Mouse (Mus musculus) testis, adult 2 months (tissue): ENCODE data around the gene Hmcn1. TPM values are rescaled to one million over a fixed set of nuclear protein-coding genes. Genes with fewer than 3 reads are reported as not detected.

ENCODE experiments used
- H3K27ac ChIP-seq: fragments of 200-500 bp; 2 replicates; pipeline ENCODE4 v1.5.1; 2012; ENCODE audit warnings: low read depth, low read length; ENCODE audit not compliant: control insufficient read depth, insufficient read depth
- H3K27me3 ChIP-seq: fragments of 200-500 bp; 2 replicates; pipeline ENCODE4 v1.6.1; 2012; ENCODE audit warnings: mild to moderate bottlenecking, low read length, moderate library complexity; ENCODE audit not compliant: control insufficient read depth, insufficient read depth
- H3K36me3 ChIP-seq: fragments of 200-500 bp; 2 replicates; pipeline ENCODE4 v1.6.1; 2012; ENCODE audit warnings: mild to moderate bottlenecking, low read length; ENCODE audit not compliant: control insufficient read depth, insufficient read depth
- H3K4me1 ChIP-seq: fragments of 200-500 bp; 2 replicates; pipeline ENCODE4 v1.6.1; 2012; ENCODE audit warnings: low read length; ENCODE audit not compliant: control insufficient read depth, insufficient read depth
- H3K4me3 ChIP-seq: fragments of 200-500 bp; 2 replicates; pipeline ENCODE4 v1.5.1; 2012; ENCODE audit warnings: low read depth, mild to moderate bottlenecking, low read length, moderate library complexity, mixed read lengths; ENCODE audit not compliant: control insufficient read depth
- CTCF ChIP-seq: fragments of 200-500 bp; IDR thresholded peaks from 2 replicates; pipeline ENCODE4 v1.5.1; 2012; ENCODE audit warnings: low read depth, mild to moderate bottlenecking, inconsistent platforms, low read length, moderate library complexity; ENCODE audit not compliant: control insufficient read depth, insufficient read depth, insufficient replicate concordance
- POLR2A ChIP-seq: fragments of 200-500 bp; IDR thresholded peaks from 2 replicates; pipeline ENCODE4 v1.6.1; 2012; ENCODE audit warnings: low read depth, mild to moderate bottlenecking, inconsistent platforms, low read length, moderate library complexity; ENCODE audit not compliant: control insufficient read depth
- polyA plus RNA-seq: library from polyadenylated mRNA; depleted of rRNA; stranded (reverse); fragments of >200 nt; gene quantifications from 2 replicates; pipeline ENCODE4 v1.2.3, GENCODE M21; 2012

Hmcn1 gene
- polyA plus RNA-seq, 1 experiment, result 1.8 TPM

DNA sequence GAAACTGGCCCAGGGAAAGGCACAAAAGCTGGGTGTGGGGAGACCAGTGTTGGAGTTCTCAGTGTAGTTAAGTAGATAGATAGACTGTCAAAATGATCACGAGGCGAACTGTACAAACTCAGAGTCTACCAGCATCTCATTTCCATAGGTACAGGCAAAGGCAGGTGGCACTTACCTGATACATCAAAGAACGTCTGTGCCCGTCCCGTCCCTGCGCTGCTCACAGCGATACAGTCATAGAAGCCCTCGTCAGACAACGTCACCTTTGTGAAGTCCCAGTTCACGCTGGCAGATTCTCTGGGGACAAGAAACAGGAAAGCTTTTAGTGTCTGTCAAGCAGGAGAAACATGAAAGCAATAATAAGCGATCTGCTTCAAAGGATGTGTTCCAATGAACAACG is 190.6 kb downstream of the Hmcn1 start:
- H3K4me3 ChIP-seq, result no peak overlapping the region
- no peaks in the 10 kb centered on the region for H3K36me3 ChIP-seq
- TF ChIP-seq CTCF, result no peak
- no peak for TF ChIP-seq POLR2A
- H3K4me1 ChIP-seq, result no peaks in the 10 kb centered on the region
- H3K27me3 ChIP-seq, result no peaks in the 10 kb centered on the region
- no peak overlapping the region for H3K27ac ChIP-seq

DNA sequence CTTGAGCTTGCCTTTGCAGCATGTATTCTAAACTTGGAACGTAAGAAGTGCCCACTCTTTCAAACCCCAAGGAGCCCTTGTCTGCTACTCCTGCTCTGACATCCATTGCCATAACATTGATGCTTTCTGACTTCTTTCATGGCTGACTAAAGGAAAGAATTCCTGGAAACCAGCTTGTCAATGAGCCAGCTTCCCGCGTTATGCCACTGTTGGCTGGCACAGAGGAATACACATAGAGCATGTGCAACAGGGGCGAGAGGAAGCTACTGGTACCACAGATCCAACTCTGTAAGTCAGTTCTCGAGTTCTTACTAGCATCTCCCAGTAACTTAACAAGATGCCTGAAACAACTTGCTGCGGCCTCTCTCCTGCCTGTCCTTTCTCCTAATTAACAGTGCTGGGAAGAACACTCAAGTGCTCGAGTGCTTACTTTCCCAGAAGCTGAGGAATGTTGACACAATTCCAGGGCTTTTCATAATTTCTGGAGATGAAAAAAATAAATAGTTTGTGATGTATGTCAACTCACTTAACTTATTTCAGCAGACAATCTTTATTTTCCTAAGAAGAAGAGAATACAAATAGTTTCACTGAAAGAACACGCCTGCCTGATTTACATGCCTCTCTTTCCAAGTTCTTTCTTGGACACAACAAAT is 192.5 kb downstream of the Hmcn1 start:
- H3K27ac ChIP-seq, result no peak overlapping the region
- no peak overlapping the region for H3K4me3 ChIP-seq
- H3K27me3 ChIP-seq, result no peaks in the 10 kb centered on the region
- no peaks in the 10 kb centered on the region for H3K36me3 ChIP-seq
- TF ChIP-seq POLR2A, result no peak
- no peak for TF ChIP-seq CTCF
- no peaks in the 10 kb centered on the region for H3K4me1 ChIP-seq

DNA sequence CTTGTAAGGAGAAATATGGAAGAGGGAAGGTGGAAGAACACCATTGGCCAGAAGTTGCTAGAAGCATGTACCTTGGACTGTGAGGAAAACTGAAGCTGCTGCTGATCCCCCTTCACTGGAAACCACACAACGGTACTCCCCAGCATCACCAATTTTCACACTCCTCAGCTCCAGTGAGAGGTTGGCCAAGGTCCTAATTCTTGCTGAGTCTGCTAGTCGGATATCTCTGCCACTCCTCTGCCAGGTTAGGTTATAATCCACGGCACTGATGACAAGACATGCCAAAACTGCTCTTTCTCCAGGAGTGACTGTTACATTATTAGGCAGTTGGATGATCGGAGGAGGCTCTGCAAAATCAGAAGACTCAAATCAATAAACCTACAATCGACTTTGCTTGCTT is 194.6 kb downstream of the Hmcn1 start:
- H3K27ac ChIP-seq, result no peak overlapping the region
- no peaks in the 10 kb centered on the region for H3K36me3 ChIP-seq
- TF ChIP-seq POLR2A (no peak), CTCF (no peak)
- H3K4me3 ChIP-seq, result no peak overlapping the region
- no peaks in the 10 kb centered on the region for H3K27me3 ChIP-seq
- H3K4me1 ChIP-seq, result no peaks in the 10 kb centered on the region

DNA sequence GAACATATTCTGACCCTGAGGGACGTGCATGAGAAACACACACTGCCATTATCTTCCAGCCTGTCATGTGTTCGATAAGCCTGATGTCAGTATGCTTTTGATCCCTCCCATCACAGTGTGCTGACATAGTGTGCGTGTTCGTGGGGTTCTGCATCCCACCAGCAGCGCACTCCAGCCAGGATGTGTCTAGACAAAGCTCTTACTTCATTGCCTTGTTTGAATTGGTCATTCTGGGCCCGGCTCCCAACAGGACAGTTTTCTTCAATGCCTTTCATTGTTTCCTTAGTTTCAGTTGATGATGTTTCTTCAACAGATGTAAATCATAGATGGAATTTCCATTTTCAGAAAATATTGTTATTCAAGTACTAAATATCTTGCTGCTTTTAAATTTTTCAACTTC is 206.5 kb downstream of the Hmcn1 start:
- no peak overlapping the region for H3K4me3 ChIP-seq
- TF ChIP-seq POLR2A, result no peak
- no peak for TF ChIP-seq CTCF
- no peaks in the 10 kb centered on the region for H3K36me3 ChIP-seq
- no peak overlapping the region for H3K27ac ChIP-seq
- H3K4me1 ChIP-seq, result no peaks in the 10 kb centered on the region
- H3K27me3 ChIP-seq, result no peaks in the 10 kb centered on the region

DNA sequence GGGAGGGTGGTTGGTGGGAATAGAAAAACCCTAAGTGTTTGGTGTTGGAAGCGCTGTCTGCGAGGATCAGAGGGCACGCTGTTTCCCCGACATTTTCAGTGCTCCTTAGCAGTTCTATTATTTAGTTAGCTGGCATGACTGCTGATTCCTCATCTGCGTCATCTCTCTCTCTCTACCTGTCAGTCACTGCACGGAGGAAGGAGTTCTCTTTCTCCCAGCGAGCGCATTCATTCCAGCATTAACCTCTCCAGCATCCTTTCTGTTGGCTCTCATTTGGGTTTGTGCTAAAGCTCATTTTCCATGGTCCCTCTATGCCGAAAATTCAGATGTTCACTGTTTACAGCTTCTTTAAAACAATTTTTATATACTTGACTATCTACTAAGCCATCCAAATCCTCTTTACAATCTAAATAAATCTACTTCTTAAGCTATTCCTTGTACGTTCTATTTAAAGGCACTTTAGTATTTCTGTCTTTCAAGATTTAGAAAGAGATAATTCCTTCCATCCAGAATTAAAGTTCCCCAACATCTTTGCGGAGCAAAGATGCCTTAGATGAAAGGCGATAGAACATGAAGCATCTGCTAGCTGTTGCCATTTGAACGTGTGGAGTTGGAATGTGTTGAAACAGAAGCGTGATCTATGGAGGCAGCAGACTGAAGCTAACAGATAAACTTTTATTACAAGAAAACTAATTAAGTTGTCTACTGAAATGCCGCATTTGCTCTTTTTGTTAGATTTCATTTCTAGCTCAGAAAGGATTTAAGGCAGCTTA is 210.0 kb downstream of the Hmcn1 start:
- Histone ChIP-seq H3K4me1 (no peaks in the 10 kb centered on the region), H3K36me3 (no peaks in the 10 kb centered on the region), H3K27ac (no peak overlapping the region), H3K4me3 (no peak overlapping the region), H3K27me3 (no peaks in the 10 kb centered on the region)
- no peak for TF ChIP-seq POLR2A
- TF ChIP-seq CTCF, result no peak

DNA sequence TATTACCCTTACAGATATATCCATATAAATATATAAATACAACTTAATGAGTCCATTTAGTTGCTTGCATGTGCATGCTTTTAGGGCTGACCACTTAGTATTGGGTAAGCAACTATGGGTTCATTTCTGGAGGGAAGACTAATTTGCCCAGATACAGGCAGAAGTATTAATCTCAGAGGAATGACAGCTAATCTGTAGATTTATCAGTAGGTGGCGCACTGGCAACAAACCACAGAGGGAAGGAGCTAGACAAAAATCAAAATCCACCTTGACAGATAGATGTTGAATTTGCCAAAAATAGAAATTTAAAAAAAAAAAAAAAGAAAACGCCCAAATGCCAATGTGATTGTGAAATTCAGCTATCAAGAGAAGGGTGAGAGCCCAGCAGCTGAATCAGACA is 213.3 kb downstream of the Hmcn1 start:
- Histone ChIP-seq H3K36me3 (no peaks in the 10 kb centered on the region), H3K4me1 (no peaks in the 10 kb centered on the region), H3K4me3 (no peak overlapping the region), H3K27me3 (no peaks in the 10 kb centered on the region), H3K27ac (no peak overlapping the region)
- TF ChIP-seq CTCF (no peak), POLR2A (no peak)

DNA sequence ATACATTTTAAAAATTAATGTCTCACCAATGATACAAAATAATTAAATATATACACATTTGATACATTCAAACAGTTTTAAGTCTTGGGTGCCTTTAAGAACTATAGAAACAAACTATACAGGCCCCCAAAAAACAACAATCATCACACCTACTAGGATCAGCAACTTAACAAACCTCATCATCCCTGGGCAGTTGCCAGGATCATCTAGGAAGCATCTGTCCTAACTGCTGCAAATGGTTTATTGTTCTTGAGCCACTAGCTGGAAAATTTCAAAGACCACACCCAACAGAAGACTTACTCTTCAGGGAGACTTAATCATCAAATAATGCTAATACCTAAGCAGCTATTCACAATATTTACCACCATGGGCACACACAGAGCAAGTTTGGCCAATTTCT is 216.5 kb downstream of the Hmcn1 start:
- H3K27me3 ChIP-seq, result no peaks in the 10 kb centered on the region
- no peaks in the 10 kb centered on the region for H3K4me1 ChIP-seq
- H3K4me3 ChIP-seq, result no peak overlapping the region
- H3K27ac ChIP-seq, result no peak overlapping the region
- no peak for TF ChIP-seq POLR2A
- no peak for TF ChIP-seq CTCF
- H3K36me3 ChIP-seq, result no peaks in the 10 kb centered on the region

DNA sequence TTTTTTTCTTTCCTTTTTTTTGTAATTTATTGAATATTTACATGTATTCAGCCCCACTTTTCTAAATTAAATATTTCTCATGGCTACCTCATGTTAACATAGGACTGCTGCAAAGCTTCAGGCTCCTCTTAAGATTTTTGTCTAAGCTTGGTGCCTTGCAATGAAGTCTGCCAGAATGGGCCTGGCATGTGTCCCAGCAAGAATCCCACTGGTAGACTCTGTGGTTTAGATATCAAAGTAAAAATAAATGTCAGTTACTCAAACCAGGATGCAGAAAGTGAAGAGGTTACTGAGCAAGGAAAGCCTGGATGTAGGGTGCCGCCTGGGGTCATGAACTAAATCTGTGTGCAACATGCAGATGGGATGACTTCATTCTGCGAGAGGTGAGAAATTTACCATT is 217.5 kb downstream of the Hmcn1 start:
- no peaks in the 10 kb centered on the region for H3K27me3 ChIP-seq
- H3K4me3 ChIP-seq, result no peak overlapping the region
- no peaks in the 10 kb centered on the region for H3K4me1 ChIP-seq
- H3K36me3 ChIP-seq, result no peaks in the 10 kb centered on the region
- TF ChIP-seq CTCF, result no peak
- no peak for TF ChIP-seq POLR2A
- no peak overlapping the region for H3K27ac ChIP-seq
